Mouse (Mus musculus): ENCODE results near the gene Galnt9. TPM values are rescaled to one million over a fixed set of nuclear protein-coding genes. Genes with fewer than 3 reads are reported as not detected.

The Galnt9 gene
- polyA plus RNA-seq, 1 experiment, result 0.11 TPM

- H3K4me3 ChIP-seq, result no peak overlapping the region
- H3K27me3 ChIP-seq (ENCODE audit: control insufficient read depth, insufficient read depth, insufficient read length), result peaks cover 23% of the 10 kb centered on the region
- H3ac ChIP-seq (ENCODE audit: control insufficient read depth, insufficient read length), result no peak overlapping the region
- H3K36me3 ChIP-seq (ENCODE audit: control insufficient read depth, insufficient read depth), result no peaks in the 10 kb centered on the region
- no peaks in the 10 kb centered on the region for H3K79me2 ChIP-seq (ENCODE audit: control insufficient read depth, insufficient read depth)
- no peak for TF ChIP-seq CEBPB (IDR thresholded peaks at IDR 0.05; ENCODE audit: insufficient read depth, poor library complexity, severe bottlenecking)
- peak; percentile 45 to 81 (median 67) for TF ChIP-seq MYOG (IDR thresholded peaks at IDR 0.05; ENCODE audit: control insufficient read depth in 1 of 3, insufficient read depth in 1 of 3, insufficient read length in 2 of 3, low read depth in 2 of 3)
- no peak for TF ChIP-seq TCF12 (IDR thresholded peaks at IDR 0.05; ENCODE audit: insufficient read depth, poor library complexity, severe bottlenecking)
- TF ChIP-seq TCF3 (IDR thresholded peaks at IDR 0.05; ENCODE audit: insufficient read length, low read depth), result no peak
- TF ChIP-seq MAX (IDR thresholded peaks at IDR 0.05; ENCODE audit: low read depth), result no peak
- TF ChIP-seq E2F4 (IDR thresholded peaks at IDR 0.05; ENCODE audit: insufficient read depth), result no peak
- no peak for TF ChIP-seq POLR2AphosphoS2 (IDR thresholded peaks at IDR 0.05; ENCODE audit: insufficient read length, low read depth)
- TF ChIP-seq SRF (IDR thresholded peaks at IDR 0.05; ENCODE audit: control insufficient read depth, insufficient read length, low read depth), result no peak
- no peak for TF ChIP-seq REST (IDR thresholded peaks at IDR 0.05; ENCODE audit: insufficient read depth, insufficient read length)
- TF ChIP-seq MYOD1 (IDR thresholded peaks at IDR 0.05; ENCODE audit: control insufficient read depth in 1 of 3, insufficient read length in 2 of 3, low read depth in 2 of 3), result peak in 2 of 3 experiments; percentile 49 to 52
- TF ChIP-seq USF1 (IDR thresholded peaks at IDR 0.05; ENCODE audit: low read depth), result no peak
- no peak for TF ChIP-seq POLR2A (IDR thresholded peaks at IDR 0.05; ENCODE audit: insufficient read length, low read depth)
- no peak overlapping the region for H3K4me2 ChIP-seq (ENCODE audit: low read depth)
Measured at GRCm38 (mm10) chr5:110526556-110526955, 17.6 kb upstream of the Galnt9 start.

- Histone ChIP-seq H3K4me3 (no peak overlapping the region), H3K79me2 (ENCODE audit: control insufficient read depth, insufficient read depth) (no peaks in the 10 kb centered on the region), H3K27me3 (ENCODE audit: control insufficient read depth, insufficient read depth, insufficient read length) (peaks cover 7% of the 10 kb centered on the region), H3K36me3 (ENCODE audit: control insufficient read depth, insufficient read depth) (no peaks in the 10 kb centered on the region), H3K4me2 (ENCODE audit: low read depth) (no peak overlapping the region), H3ac (ENCODE audit: control insufficient read depth, insufficient read length) (no peak overlapping the region)
- TF ChIP-seq TCF12 (IDR thresholded peaks at IDR 0.05; ENCODE audit: insufficient read depth, poor library complexity, severe bottlenecking) (no peak), POLR2A (IDR thresholded peaks at IDR 0.05; ENCODE audit: insufficient read length, low read depth) (no peak), USF1 (IDR thresholded peaks at IDR 0.05; ENCODE audit: low read depth) (no peak), CEBPB (IDR thresholded peaks at IDR 0.05; ENCODE audit: insufficient read depth, poor library complexity, severe bottlenecking) (no peak), MAX (IDR thresholded peaks at IDR 0.05; ENCODE audit: low read depth) (no peak), TCF3 (IDR thresholded peaks at IDR 0.05; ENCODE audit: insufficient read length, low read depth) (no peak), E2F4 (IDR thresholded peaks at IDR 0.05; ENCODE audit: insufficient read depth) (no peak), MYOD1 (IDR thresholded peaks at IDR 0.05; ENCODE audit: control insufficient read depth in 1 of 3, insufficient read length in 2 of 3, low read depth in 2 of 3) (no peak), MYOG (IDR thresholded peaks at IDR 0.05; ENCODE audit: control insufficient read depth in 1 of 3, insufficient read depth in 1 of 3, insufficient read length in 2 of 3, low read depth in 2 of 3) (no peak), REST (IDR thresholded peaks at IDR 0.05; ENCODE audit: insufficient read depth, insufficient read length) (no peak), POLR2AphosphoS2 (IDR thresholded peaks at IDR 0.05; ENCODE audit: insufficient read length, low read depth) (no peak), SRF (IDR thresholded peaks at IDR 0.05; ENCODE audit: control insufficient read depth, insufficient read length, low read depth) (no peak)
Measured at GRCm38 (mm10) chr5:110531091-110531490, 13.1 kb upstream of the Galnt9 start.

- TF ChIP-seq MAX (IDR thresholded peaks at IDR 0.05; ENCODE audit: low read depth), result no peak
- TF ChIP-seq E2F4 (IDR thresholded peaks at IDR 0.05; ENCODE audit: insufficient read depth), result no peak
- TF ChIP-seq POLR2AphosphoS2 (IDR thresholded peaks at IDR 0.05; ENCODE audit: insufficient read length, low read depth), result no peak
- no peak for TF ChIP-seq SRF (IDR thresholded peaks at IDR 0.05; ENCODE audit: control insufficient read depth, insufficient read length, low read depth)
- TF ChIP-seq MYOG (IDR thresholded peaks at IDR 0.05; ENCODE audit: control insufficient read depth in 1 of 3, insufficient read depth in 1 of 3, insufficient read length in 2 of 3, low read depth in 2 of 3), result no peak
- no peak overlapping the region for H3K4me2 ChIP-seq (ENCODE audit: low read depth)
Measured at GRCm38 (mm10) chr5:110534402-110534801, 9.8 kb upstream of the Galnt9 start.

GRCm38 (mm10) chr5:110535964-110536363 is 8.2 kb upstream of the Galnt9 start:
- peaks cover 23% of the 10 kb centered on the region for H3K27me3 ChIP-seq (ENCODE audit: control insufficient read depth, insufficient read depth, insufficient read length)

More at GRCm38 (mm10) chr5:110534402-110534801, 9.8 kb upstream of the Galnt9 start:
- Histone ChIP-seq H3K79me2 (ENCODE audit: control insufficient read depth, insufficient read depth) (no peaks in the 10 kb centered on the region), H3ac (ENCODE audit: control insufficient read depth, insufficient read length) (no peak overlapping the region), H3K27me3 (ENCODE audit: control insufficient read depth, insufficient read depth, insufficient read length) (peaks cover 20% of the 10 kb centered on the region), H3K4me3 (no peak overlapping the region), H3K36me3 (ENCODE audit: control insufficient read depth, insufficient read depth) (no peaks in the 10 kb centered on the region)

More at GRCm38 (mm10) chr5:110535964-110536363, 8.2 kb upstream of the Galnt9 start:
- H3K36me3 ChIP-seq (ENCODE audit: control insufficient read depth, insufficient read depth), result no peaks in the 10 kb centered on the region
- no peak overlapping the region for H3ac ChIP-seq (ENCODE audit: control insufficient read depth, insufficient read length)
- no peak for TF ChIP-seq SRF (IDR thresholded peaks at IDR 0.05; ENCODE audit: control insufficient read depth, insufficient read length, low read depth)
- TF ChIP-seq REST (IDR thresholded peaks at IDR 0.05; ENCODE audit: insufficient read depth, insufficient read length), result no peak
- no peak for TF ChIP-seq TCF12 (IDR thresholded peaks at IDR 0.05; ENCODE audit: insufficient read depth, poor library complexity, severe bottlenecking)
- TF ChIP-seq TCF3 (IDR thresholded peaks at IDR 0.05; ENCODE audit: insufficient read length, low read depth), result no peak
- TF ChIP-seq CEBPB (IDR thresholded peaks at IDR 0.05; ENCODE audit: insufficient read depth, poor library complexity, severe bottlenecking), result no peak
- no peak for TF ChIP-seq POLR2AphosphoS2 (IDR thresholded peaks at IDR 0.05; ENCODE audit: insufficient read length, low read depth)
- no peak for TF ChIP-seq MYOG (IDR thresholded peaks at IDR 0.05; ENCODE audit: control insufficient read depth in 1 of 3, insufficient read depth in 1 of 3, insufficient read length in 2 of 3, low read depth in 2 of 3)
- no peak for TF ChIP-seq E2F4 (IDR thresholded peaks at IDR 0.05; ENCODE audit: insufficient read depth)
- no peak for TF ChIP-seq MYOD1 (IDR thresholded peaks at IDR 0.05; ENCODE audit: control insufficient read depth in 1 of 3, insufficient read length in 2 of 3, low read depth in 2 of 3)
- no peak for TF ChIP-seq POLR2A (IDR thresholded peaks at IDR 0.05; ENCODE audit: insufficient read length, low read depth)
- TF ChIP-seq MAX (IDR thresholded peaks at IDR 0.05; ENCODE audit: low read depth), result no peak
- TF ChIP-seq USF1 (IDR thresholded peaks at IDR 0.05; ENCODE audit: low read depth), result no peak
- no peak overlapping the region for H3K4me2 ChIP-seq (ENCODE audit: low read depth)
- H3K4me3 ChIP-seq, result no peak overlapping the region
- no peaks in the 10 kb centered on the region for H3K79me2 ChIP-seq (ENCODE audit: control insufficient read depth, insufficient read depth)

Measured in myocyte (in vitro differentiated cells).